ENCODE assay signal across 10 mouse cellular contexts in the genomic region with DNA sequence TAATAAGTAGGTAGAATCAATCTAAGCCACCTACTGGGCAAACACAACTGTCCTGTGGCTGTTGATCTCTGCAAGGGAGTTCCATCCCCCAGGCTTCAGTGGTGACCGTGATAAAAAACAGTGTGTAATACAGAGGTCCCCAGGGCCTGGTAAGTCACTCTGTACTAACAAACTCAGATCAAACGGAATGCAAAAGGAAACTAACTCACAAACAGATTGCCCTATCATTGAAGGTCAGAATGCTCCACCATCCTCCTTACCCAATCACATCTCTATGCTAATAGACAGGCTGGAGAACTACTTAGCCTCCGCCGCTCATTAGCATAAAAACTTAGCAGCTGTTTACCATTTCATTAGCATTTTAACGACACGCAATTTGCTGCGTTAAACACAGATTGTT.
A peak's percentile ranks its signal among the peaks of the same experiment; 100 is the strongest.
DNase-seq lines count a peak whose midpoint lies in the region; ATAC-seq and TF ChIP-seq lines count a peak whose summit lies in the region.
"Had no signal": no experiment of that assay in that cellular context is flagged by ENCODE, and none has a peak within 500 bp of the region (broad histone marks: within the 10 kb centered on the region; RNA-seq: fewer than 3 reads in every experiment).

No protein-coding gene starts in this region.

- no peak overlapping the region for H3K9ac ChIP-seq in heart, embryonic 16.5 days (ENCODE audit: low read length)
- no peak overlapping the region for H3K9ac ChIP-seq in hindbrain, embryonic 12.5 days

- no peaks in the 10 kb centered on the region for H3K36me3 ChIP-seq in heart, embryonic 16.5 days (ENCODE audit: control insufficient read depth, insufficient read depth)
- no peaks in the 10 kb centered on the region for H3K36me3 ChIP-seq in hindbrain, embryonic 12.5 days

- H3K27ac ChIP-seq in heart, embryonic 16.5 days (ENCODE audit: low read length) = no peak overlapping the region
- no peak overlapping the region for H3K27ac ChIP-seq in hindbrain, embryonic 12.5 days

- no peaks in the 10 kb centered on the region for H3K9me3 ChIP-seq in heart, embryonic 16.5 days (replicated peaks; ENCODE audit: control insufficient read depth, low read length)
- H3K9me3 ChIP-seq in hindbrain, embryonic 12.5 days (replicated peaks) = no peaks in the 10 kb centered on the region

- no peak for TF ChIP-seq POLR2A in brain, embryonic 14.5 days (IDR thresholded peaks at IDR 0.05; ENCODE audit: borderline replicate concordance, extremely low read depth, insufficient read depth, insufficient read length, poor library complexity, severe bottlenecking)

- H3K4me1 ChIP-seq in heart, embryonic 16.5 days (ENCODE audit: control insufficient read depth, insufficient read depth, low read length) = peaks cover 9% of the 10 kb centered on the region
- H3K4me1 ChIP-seq in hindbrain, embryonic 12.5 days = no peaks in the 10 kb centered on the region

- DNase-seq in heart, adult 9 months (ENCODE audit: low spot score in 2 of 2) = no peak
- peak; percentile 73 for DNase-seq in brain, embryonic 14.5 days (ENCODE audit: low read depth)
- no peak for DNase-seq in cerebellum, postnatal 4 days (ENCODE audit: low spot score in 2 of 2)
- DNase-seq in thymus, postnatal 10 days (ENCODE audit: low spot score in 2 of 2) = no peak
- no peak for DNase-seq in left cerebral cortex, adult 9 months (ENCODE audit: low spot score in 2 of 2)
- DNase-seq: lung, adult 2 months had no signal

- H3K27me3 ChIP-seq in heart, embryonic 16.5 days (ENCODE audit: control insufficient read depth, insufficient read depth, low read length) = no peaks in the 10 kb centered on the region
- H3K27me3 ChIP-seq in hindbrain, embryonic 12.5 days = no peaks in the 10 kb centered on the region

- H3K4me3 ChIP-seq in heart, embryonic 16.5 days (ENCODE audit: low read length) = peak overlapping the region; percentile 39
- H3K4me3 ChIP-seq in hindbrain, embryonic 12.5 days = no peak overlapping the region

- no peak for TF ChIP-seq CTCF in brain, embryonic 14.5 days (IDR thresholded peaks at IDR 0.05; ENCODE audit: borderline replicate concordance, extremely low read depth, insufficient read depth, insufficient read length)

- H3K4me2 ChIP-seq in heart, embryonic 16.5 days (ENCODE audit: low read depth, low read length) = peak overlapping the region; percentile 56
- H3K4me2 ChIP-seq in hindbrain, embryonic 12.5 days (replicated peaks) = peak overlapping the region; percentile 36

- 13% methylated on average over 7 of the region's 7 CpGs for WGBS in heart, embryonic 16.5 days
- WGBS in hindbrain, embryonic 12.5 days = 3% methylated on average over 7 of the region's 7 CpGs

- ATAC-seq in heart, embryonic 16.5 days (replicated peaks; ENCODE audit: extremely low read depth, insufficient read depth, low FRiP score) = no peak
- peak; percentile 81 for ATAC-seq in hindbrain, embryonic 12.5 days (ENCODE audit: low FRiP score)
- 0 out of 2 replicates have a peak, but pooled peaks have one; percentile 9 for ATAC-seq in megakaryocyte progenitor cell, adult 5-6 weeks (replicated peaks; ENCODE audit: poor library complexity)
- ATAC-seq: CD4-positive, CD25-positive, alpha-beta regulatory T cell, adult 4 months had no signal
